Mouse (Mus musculus) adipocyte (in vitro differentiated cells): Measurements from ENCODE around the gene Dcdc2a.

Experiments used
- DNase-seq: peaks from one replicate; pipeline ENCODE4 v3.0.0-alpha.2; 2016; ENCODE audit warnings: low spot score

Gene Dcdc2a

DNA sequence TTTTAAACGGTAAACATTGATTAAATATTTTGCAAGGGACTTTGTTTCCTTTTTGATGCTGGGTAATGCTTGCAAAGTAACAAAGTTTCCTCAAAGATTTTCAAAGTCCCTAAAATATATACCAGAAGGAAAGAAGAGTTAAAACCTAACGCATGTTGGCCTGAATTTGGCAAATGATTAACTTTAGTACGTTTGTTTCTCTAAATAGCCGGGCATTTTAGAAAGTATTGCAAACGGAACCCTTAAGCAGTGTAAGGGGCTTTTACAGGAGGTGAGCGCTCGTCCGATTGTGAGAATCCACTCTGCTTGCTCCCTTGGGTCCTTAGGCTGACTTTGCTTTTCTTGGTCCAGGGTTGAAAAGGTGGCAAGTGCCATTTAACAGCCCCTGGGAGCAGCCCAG is 41.5 kb downstream of the Dcdc2a start:
- DNase-seq: no peak

DNA sequence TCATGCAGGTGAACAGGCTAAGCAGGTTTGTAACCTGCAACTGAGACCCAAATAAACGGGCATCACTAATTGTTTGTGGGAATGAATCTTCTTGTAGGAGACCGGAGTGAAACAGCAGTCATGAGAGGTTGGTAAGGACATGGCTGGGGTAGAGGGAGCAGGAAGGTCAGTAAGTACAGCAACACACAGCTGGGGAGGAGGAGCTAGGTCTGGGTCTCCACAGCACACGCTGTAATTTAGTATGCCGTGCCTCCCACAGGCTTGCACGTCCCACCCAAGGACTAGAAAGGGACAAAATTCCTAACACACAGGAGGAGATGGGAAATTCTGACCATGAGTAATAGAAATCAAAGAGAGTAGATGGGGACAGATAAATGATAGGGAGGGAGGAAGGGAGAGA is 42.8 kb downstream of the Dcdc2a start:
- no peak for DNase-seq

DNA sequence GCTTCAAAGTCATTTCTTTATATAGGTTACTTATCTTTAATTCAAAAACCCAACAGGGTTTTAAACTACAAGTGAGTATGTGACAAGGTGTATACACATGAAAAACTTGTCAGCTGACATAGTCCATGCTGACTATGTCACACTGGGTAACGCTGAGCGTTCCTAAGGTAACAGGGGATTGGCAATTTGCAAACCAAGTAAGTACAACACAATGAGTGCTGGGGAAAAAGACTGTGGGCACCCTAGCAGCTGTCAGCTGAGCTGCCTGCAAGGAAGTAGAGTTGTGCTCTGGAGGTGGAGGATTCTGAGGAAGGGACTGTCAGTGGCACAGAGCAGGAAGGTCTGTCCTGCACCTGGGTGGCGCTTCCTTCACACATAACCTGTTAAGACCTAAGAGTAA is 43.7 kb downstream of the Dcdc2a start:
- DNase-seq: no peak

DNA sequence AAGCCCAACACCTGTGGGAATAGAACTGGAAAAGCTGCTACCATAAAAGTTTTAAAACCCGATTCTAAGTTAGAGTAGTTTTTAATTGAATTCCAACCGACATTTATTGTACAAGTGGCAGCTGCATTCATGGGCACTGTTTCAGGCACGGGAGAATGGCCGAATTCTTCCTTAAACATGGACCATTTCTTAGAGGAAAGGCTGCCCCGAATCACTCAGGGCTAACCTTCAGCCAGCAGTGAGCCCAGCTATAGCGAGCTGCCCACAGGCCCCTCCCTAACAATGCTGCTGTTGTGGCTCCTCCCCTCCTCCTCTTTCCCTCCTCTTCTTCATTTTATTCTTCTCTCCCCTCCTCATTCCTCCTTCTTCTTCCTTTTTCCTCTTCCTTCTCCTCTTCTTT is 44.8 kb downstream of the Dcdc2a start:
- no peak for DNase-seq

DNA sequence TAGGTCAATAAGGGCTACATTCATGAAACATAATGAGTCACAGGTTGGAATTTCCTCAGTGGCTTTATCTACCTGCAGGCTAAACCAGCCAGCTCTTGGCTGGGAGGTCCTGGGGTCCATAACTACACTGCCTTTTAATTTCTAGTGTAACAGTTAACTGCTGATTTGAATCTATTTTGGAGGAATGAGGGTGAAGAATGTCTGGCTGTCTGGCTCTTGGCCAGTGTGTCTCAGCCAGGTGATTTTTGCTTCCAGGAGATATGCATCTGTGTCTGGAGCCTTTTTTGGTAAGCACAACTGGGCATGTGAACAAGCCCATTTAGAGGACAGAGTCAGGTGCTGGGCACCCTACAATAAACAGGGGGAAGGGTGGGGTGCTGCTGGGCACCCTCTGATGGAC is 49.9 kb downstream of the Dcdc2a start:
- no peak for DNase-seq

DNA sequence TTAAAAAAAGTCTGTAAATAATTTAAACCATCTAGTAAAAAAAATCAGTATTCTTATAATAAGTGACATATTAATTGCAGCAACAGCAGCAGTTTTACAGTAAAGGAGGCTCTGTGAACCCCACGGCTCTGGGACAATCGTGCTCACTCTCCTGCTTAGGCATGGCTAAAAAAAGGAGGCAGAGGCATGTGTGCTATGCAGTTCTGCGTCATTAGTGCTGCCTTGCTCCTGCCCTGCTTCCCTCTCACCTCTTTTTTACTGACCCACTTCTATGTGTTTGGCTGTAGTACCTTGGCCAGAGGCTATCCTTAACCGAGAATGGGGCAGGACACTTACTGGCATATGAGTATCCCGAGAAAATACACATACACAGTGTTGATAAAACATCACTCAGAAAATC is 50.9 kb downstream of the Dcdc2a start:
- no peak for DNase-seq

DNA sequence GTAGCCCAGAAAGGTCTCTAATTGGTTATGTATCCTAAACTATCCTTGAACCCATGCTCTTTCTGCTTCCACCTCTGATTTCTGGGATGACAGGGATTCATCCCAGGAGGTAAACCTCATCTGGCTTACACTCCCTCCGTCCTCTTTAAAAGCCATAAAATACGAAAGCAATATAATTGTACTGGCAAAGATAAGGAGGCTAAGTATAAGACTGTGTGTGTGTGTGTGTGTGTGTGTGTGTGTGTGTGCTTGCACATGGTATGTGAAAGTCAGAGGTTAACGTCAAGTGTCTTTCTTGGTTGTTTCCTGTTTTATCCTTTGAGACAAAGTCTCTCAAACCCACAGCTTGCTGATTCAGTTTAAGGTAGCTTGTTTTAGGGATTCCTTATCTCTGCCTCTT is 52.5 kb downstream of the Dcdc2a start:
- DNase-seq: no peak

DNA sequence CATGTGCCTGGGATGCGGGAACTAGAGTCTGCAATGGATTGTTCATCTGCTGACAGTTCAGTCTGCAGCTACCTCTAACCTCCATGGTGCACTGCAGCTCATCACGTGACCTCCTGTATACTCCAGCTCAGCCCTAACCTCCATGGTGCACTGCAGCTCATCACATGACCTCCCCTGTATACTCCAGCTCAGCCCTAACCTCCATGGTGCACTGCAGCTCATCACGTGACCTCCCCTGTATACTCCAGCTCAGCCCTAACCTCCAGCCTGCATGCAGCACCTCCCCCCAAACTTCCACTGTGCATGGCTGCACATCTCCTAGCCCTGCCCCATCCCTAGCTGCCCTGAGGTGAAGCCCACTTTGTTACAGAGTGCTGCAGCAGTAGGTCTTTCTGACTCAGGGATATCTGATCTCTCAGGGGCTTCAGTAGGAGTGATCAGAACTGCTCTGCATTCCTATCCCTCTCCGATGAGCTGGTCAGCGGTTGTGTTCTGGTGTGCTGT is 54.8 kb downstream of the Dcdc2a start:
- no peak for DNase-seq

DNA sequence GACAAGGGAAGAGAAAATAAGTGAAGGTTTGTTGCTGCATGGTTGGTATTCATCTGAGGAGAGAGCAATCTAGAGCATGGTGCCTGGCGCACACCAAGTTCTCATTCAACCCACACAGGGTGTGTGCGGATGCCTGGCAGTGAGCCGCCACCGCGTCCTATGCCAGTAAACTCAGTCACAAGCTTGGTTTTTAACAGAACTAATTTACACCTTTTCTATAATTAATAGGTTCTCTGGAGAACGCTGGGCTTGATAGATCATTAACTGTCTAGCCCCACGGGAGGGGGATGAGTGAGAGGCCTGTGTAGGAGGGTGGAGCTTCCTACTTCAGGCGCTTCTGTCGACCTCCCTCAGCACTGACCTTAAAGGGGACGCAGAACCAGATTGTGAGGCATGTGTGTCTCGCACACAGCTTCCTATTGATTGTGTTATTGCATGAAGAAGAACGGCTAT is 59.7 kb downstream of the Dcdc2a start:
- no peak for DNase-seq

DNA sequence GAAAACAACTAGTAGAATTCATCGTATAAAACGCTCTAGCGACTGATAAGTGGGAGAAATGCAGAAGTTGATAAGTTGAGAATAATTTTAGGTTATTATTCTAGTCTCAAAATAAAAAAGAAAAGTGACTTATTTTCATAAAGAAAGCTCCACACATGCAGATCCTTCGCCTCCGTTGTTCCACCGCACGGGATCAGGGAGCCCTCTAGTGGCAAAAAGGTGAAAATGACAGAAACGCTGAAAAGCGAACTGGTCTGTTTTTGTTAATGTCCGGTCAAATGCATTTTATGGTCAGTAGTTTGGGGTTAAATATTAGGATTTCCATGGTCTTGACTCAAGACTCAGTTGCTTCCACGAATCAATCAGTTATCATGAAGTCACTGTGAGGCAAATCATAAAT is 60.2 kb downstream of the Dcdc2a start:
- DNase-seq: peak; percentile 69

DNA sequence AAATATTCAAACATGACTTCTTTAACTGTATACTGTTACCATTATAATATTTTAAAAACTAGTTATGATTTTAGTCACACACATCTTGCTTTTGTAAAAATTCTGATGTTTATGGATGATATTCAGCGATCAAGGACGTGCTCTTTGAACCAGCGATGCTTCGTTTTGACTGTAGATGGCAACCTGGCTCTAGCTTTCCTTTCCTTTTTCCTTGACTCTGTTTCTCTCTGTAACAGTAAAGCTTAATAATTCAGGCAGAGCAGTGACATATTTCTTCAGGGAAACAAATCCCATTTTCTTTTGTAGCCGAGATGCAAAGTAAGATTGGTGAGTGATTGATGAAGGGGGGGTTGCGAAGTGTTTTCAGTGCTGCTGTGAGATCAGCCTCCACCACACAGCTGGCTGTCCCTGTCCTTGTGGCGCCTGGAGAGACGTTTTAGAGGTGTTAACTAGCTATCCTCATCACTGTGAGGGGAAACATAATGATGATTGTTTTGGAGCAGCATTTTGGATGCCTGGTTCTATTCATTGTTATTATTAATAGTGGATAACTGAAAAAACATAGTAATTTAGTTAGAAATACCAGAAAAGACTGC is 67.0 kb downstream of the Dcdc2a start:
- no peak for DNase-seq

DNA sequence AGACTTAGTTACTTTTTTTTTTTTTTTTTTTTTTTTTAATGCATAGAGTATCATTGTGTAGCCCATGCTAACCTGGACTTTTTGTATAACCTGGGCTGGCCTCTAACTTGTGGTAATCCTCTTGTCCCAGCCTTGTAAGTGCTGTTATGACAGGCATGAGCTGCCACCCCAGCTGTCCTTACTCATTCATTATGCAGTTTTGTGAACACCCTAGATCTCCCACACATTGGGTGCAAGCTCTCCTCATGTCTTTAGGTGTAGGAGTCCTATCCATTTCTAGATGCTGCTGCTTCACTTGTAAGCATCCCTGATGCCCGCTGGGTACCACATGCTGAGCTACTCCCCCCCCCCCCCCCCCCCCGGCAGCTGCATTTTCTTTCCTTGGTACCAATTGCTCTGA is 71.4 kb downstream of the Dcdc2a start:
- no peak for DNase-seq

DNA sequence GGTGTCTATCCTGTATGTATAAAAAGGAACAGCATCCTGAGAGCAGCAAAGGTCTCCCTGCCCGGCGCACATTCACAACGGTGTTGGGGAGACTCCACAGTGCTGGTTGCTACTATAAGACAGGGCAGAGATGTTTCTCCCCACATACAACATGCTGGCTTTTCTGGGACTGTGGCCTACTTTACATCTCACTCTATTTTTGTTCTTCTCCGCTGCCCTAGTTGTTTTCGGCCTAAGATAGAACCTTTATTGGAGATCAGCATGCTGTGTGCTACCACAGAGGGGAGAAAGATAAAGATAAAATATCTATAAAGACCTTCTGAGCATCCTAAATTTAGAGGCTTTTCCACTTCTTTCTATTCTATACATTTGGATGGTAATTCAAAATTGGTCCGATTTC is 72.0 kb downstream of the Dcdc2a start:
- no peak for DNase-seq

DNA sequence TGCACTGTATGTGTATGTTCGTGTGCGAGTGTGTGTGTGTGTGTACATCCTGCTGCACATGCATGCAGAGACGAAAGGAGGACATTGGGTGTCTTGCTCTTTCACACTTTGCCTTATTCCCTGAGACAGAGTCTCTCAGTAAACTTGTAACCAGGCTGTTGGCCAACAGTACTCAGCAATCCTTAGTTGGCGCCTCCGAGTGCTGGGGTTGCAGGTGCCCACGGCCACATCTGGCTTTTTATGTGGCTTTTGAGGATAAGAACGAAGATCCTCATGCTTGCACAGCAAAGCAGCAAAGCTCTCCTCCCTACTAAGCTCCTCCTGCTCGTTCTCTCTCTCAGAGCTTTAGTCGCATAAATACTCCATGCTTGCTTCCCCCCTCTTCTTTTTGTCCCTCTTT is 73.0 kb downstream of the Dcdc2a start:
- DNase-seq: no peak

DNA sequence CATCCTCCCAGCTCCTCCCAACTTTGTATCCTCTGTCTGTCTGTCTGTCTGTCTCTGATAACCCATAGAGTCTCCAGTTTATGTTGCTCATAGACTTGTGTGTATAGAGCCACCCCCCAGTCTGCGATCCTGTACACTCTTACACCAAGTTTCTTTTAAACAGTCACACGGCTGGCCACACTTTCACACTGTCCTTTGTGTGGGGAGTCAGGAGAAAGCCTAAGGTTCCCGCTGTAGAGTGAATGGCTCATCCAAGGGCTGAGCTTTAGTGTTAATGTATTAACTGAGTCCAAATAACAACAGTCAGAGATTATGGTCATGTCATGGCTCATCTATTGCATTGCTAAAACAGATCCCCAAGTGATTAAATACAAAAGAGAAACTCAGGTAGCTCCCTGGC is 87.3 kb downstream of the Dcdc2a start:
- no peak for DNase-seq

DNA sequence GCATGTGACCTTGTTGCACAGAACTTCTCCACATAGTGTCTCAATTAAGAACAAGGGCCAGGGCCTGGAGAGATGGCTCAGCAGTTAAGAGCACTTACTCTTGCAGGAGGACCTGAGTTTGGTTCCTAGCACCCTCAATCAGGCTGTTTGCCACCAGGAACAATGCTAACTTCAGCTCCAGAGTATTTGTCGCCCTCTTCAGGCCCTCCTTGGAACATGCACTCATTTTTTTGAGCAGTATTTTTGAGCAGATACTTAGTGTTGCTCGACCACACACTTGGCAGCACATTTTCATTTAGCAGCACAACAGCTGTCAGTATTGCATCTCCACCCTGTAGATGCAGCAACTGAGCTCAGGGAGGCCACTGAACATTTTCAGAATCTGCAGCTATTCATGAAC is 88.3 kb downstream of the Dcdc2a start:
- DNase-seq: no peak

DNA sequence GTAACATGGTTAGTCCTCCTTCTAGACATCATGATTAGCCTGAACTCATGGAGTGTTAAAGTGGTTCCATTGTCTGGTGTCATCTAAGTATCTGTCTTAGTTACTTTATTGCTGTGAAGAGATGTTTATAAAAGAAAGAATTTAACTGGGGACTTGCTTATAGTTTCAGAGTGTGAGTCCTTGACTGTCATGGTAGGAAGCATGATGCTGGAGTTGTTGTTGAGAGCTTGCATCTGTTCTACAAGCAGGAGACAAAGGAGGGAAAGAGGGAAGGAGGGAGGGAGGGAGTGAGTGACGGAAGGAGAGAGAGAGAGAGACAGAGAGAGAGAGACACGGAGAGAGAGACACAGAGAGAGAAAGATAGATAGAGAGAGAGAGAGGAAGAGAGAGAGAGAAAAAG is 90.4 kb downstream of the Dcdc2a start:
- DNase-seq: no peak

DNA sequence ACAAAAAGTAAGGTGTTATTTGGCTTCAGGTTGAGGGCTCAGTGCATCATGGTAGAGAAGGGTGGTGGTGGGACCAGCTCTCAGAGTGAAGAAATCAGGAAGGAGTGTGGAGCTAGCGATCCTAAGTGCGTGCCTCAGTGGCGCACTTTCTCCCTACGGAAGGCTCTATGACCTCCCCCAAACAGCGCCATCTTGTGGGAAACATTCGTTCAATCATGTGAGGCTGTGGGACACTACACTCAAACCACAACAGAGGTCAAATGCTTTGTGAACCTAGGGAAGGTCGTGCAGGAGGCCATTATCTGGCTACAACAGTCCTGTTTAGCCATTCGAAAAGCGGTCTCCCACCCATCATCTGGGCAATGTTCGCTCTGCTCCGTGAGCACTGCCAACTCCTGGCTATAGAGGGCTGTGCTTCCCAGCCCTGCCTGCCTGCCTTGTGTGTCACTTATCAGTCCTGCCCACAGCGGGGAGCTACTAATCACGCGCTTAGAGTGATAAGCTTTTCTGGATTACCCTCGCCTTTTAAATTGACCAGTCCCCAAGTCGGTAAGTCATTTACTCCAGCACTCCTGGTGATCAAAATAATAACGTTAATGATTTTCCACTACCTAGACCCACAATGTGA is 94.5 kb downstream of the Dcdc2a start:
- no peak for DNase-seq

DNA sequence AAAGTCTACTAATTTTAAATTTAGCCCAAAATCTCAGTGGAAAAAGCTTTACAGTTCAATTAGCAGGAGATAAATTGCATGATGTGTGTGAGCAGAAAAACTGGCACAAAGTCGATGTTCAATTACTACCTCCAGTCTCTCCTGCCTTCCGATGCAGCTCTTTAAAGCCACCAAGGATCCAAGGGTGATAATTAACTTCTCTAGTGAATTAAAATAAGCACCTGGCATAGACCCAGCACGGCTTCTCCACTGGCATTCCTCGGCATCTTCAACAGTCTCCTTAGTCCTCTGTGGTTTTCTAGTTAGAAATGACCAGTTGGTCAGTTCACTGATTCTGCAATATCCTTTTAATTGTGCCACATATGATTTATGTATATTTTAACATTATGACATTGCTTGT is 95.1 kb downstream of the Dcdc2a start:
- DNase-seq: no peak

DNA sequence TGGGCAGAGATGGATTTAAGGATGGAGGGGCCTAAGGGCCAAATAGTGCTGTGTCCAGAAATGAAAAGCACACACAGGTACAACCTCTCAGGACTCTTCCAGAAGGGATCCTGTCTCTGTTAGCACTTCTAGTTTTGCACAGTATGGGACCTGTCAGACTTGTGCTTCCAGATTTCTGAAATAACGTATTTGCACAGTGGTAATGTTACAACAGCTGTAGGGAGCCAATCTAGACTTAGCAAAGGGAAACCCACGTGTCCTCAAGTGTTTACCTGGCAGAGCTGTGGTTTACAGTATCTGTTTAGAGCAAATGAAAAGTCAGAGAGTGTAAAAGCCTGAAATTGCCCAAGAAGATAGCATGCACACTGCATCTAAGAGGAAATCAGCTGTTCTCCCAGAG is 104.1 kb downstream of the Dcdc2a start:
- no peak for DNase-seq

DNA sequence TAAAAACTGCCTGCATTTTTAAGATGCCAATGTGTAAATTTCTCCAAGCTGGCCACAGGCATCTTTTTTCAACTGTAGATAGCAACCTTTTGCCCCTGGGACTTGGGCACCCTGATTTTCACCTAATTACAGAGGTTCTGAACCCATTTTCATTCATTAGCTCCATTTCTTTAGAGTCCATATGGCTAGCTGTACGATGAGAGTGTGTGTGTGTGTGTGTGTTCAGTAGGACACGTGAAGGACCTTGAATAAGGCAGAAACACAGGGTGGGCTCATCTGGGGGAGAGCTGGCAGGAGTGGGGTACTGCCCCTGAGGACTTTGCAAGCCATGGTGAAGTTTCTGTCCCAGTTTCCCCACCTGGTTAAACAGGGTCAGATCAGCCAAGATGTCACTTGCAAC is 105.0 kb downstream of the Dcdc2a start:
- no peak for DNase-seq

DNA sequence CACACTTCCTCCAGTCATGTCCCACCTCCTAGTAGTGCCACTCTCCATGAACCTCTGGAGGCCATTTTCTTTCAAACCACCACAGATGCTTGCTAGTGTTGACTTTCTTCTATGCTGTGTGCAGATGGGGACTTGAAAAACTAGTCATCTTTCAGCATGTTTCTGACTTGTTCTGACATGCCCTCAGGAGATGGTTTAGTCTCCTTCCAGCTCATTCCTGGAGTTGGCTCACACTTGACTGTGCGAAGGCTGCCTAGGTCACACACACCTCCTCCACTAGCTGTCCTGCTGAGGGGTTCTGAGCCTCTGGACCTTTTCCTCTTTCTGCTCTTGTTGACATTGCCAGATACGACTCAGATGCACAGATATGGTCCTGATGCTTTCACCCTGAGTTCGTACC is 106.8 kb downstream of the Dcdc2a start:
- DNase-seq: no peak

DNA sequence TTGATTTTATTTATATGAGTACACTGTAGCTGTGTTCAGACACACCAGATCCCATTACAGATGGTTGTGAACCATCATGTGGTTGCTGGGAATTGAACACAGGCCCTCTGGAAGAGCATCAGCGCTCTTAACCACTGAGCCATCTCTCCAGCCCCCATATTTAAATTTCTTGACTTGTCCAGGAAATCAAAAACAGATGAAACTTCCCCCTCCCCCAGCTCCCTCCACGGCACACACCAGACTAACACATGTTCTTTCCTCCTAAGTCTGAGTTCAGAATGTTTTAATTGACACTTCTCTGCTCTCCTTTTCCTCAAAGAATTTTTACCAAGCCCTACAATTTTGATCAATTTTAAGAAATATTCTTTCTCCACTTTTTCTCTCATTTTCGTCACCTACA is 113.1 kb downstream of the Dcdc2a start:
- no peak for DNase-seq

DNA sequence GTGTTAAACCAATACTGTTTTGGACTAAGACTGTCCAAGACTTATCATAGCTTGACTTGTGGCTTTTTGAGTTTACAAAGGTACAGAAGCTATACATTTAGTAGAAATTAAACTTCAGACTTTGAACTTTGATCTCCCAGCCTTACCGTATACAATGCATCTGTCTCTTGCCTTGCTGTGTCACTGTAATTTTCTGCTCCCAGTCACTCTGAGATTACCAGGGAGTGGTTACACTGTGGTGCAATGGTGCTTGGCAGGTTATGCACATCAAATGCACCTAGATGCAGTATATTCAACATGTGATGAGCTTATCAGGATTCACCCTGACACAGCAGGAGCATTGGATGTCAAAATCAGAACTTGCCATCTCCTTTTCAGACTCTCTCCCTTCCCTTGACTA is 122.0 kb downstream of the Dcdc2a start:
- DNase-seq: no peak
